Mouse (Mus musculus) granulocyte monocyte progenitor cell, adult 5-6 weeks (primary cell): ENCODE results near the gene 1700031F05Rik. TPM values are rescaled to one million over a fixed set of nuclear protein-coding genes. Genes with fewer than 3 reads are reported as not detected.
"Not testable (repeated sequence)": the region's sequence is repeated elsewhere in the genome, so short reads cannot be mapped to it uniquely, and the experiment has no call there.

ENCODE experiments used
- ATAC-seq: replicated peaks from 2 replicates; pipeline ENCODE4 v1.8.0; 2016; ENCODE audit warnings: mild to moderate bottlenecking, moderate TSS enrichment, inconsistent platforms; ENCODE audit not compliant: poor library complexity, severe bottlenecking
- total RNA-seq, 2 experiments: library from RNA; stranded (forward) in 1 of 2; stranded (reverse) in 1 of 2; fragments of 200-712, 200-1000 nt in 1 of 2; fragments of >200 nt in 1 of 2; fragmentation: Nextera tagmentation in 1 of 2; gene quantifications; 2 replicates each; pipeline ENCODE4 v1.2.3; 2014 to 2017

The 1700031F05Rik gene
- total RNA-seq (2014; fragmentation: Nextera tagmentation) = not detected in 2 replicates
- total RNA-seq (2017) = not detected in 2 replicates

DNA sequence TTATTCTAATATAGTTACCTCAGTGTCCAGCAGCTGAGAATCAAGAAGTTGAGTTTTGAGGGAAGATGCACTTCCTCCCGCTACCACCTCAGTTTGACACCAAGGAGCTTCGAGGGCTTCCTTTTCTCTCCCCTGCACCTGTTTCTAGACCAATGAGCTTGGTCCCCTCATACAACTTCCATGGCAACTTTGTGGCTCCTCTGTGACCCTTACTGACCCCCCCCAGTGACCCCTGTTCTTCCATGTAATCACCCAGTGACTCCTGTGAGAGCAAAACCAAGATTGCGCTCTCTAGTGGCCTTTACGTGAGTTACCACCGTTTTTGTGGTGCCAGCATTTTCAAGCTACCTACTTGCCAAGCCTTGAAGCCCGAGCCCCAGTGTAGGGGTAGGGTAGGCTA is at the start of gene 1700031F05Rik:
Gene 1700031F05Rik (minus strand): TSS at position 101 of the 400 bp plus-strand sequence.
- ATAC-seq = no peak

DNA sequence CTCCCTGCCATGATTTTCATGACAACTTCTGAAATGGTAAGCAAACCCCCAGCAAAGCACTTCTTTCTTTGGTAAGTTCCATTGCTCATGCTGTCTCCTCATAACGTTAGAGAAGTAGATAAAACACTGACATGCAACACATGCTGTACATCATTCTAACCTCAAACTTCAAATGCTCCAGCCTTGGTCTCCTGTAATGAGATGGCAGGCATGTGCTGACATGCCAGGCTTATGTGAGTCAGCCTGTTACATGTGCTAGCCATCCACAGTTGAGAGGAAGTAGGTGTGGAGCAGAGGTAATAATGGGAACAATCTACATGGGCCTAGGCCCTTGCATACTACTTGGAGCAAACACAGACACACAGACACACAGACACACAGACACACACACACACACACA is 47.1 kb upstream of the 1700031F05Rik start:
- not testable (repeated sequence) for ATAC-seq

DNA sequence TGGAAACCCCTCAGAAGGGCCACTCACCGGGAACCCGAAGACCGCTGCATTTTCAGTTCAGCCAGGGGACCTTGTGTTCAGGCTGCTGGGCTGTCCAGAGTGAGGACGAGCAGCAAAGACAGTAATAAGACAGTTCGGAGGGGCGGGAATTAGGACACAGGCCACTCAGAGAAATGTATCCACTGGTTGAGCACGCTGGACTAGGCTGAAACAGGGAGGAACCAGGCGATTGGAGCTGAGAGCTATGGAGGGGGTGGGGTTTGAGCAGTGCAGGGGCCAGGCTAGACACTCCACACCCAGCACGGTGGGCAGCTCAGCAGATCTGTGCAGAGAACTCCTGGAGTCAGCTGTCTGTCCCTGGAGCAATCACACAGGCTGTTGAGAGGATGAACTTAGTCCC is 40.8 kb upstream of the 1700031F05Rik start, which contains the start of the genes Dmrtc1a and 1700011M02Rik:
Gene Dmrtc1a (minus strand): TSS at position 101 of the 400 bp plus-strand sequence.
Gene 1700011M02Rik (plus strand): TSS at position 319 of the 400 bp plus-strand sequence.
- ATAC-seq = not testable (repeated sequence)

DNA sequence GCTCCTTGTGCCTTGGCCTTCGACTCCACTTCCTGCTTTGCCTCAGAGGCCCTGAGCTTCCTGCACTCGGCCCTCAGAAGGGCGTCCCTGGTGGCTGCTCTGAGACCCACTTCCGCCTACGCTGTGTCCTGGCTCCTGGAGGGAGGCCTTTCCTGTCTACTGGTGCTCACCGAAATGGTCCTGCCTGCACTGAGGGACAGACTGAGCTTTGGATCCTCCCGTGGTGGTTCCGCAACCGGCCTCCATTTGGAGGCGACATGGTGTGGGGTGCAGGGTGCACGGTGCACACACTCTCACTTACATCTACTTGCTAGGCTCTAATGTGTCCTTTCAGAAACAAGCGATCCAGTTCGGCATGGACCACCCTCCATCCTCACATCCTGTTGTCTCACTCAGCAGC is 13.3 kb downstream of the 1700031F05Rik start, which contains the start of gene Dmrtc1c2:
Gene Dmrtc1c2 (minus strand): TSS at position 101 of the 400 bp plus-strand sequence.
- ATAC-seq = not testable (repeated sequence)

DNA sequence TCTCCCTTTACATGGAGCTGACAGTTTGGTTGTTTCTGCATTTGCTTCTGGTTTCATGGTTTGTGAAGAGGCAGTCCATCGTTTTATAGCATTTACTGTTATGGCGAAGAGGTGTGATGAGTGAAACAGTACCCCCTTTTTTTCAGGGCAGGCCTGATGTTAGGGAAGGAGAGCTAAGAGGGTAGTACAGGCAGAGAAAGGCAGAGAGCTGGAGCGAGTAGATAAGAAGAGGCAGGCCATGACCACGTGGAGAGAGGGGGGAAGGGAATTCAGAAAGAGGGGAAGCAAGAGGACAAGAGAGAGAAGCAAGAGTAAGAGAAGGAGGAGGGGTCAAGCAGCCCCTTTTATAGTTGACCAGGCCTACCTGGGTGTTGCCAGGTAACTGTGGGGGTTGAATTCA is 55.5 kb downstream of the 1700031F05Rik start:
- no peak for ATAC-seq

Other genes starting within 250 kb of the 1700031F05Rik start
- 3.7 and 3.9 TPM in 2 replicates for gene Phka1, start 223.7 kb downstream of the 1700031F05Rik start, total RNA-seq (2014; fragmentation: Nextera tagmentation)
- gene Phka1, start 223.7 kb downstream of the 1700031F05Rik start, total RNA-seq (2017) = 2.6 and 5.7 TPM in 2 replicates
- not detected in 2 replicates for gene Gm3880, start 181.0 kb downstream of the 1700031F05Rik start, total RNA-seq (2014; fragmentation: Nextera tagmentation)
- not detected in 2 replicates for gene Gm3880, start 181.0 kb downstream of the 1700031F05Rik start, total RNA-seq (2017)
- gene Gm9112, start 160.3 kb downstream of the 1700031F05Rik start, total RNA-seq (2014; fragmentation: Nextera tagmentation) = not detected in 2 replicates
- gene Gm9112, start 160.3 kb downstream of the 1700031F05Rik start, total RNA-seq (2017) = not detected in 2 replicates
- not detected in 2 replicates for gene Dmrtc1b, start 160.1 kb downstream of the 1700031F05Rik start, total RNA-seq (2014; fragmentation: Nextera tagmentation)
- gene Dmrtc1b, start 160.1 kb downstream of the 1700031F05Rik start, total RNA-seq (2017) = not detected in 2 replicates
- gene Dmrtc1c1, start 65.0 kb downstream of the 1700031F05Rik start, total RNA-seq (2014; fragmentation: Nextera tagmentation) = not detected in 2 replicates
- not detected in 2 replicates for gene Dmrtc1c1, start 65.0 kb downstream of the 1700031F05Rik start, total RNA-seq (2017)
- not detected in 2 replicates for gene Dmrtc1c2, start 13.4 kb downstream of the 1700031F05Rik start, total RNA-seq (2014; fragmentation: Nextera tagmentation)
- gene Dmrtc1c2, start 13.4 kb downstream of the 1700031F05Rik start, total RNA-seq (2017) = not detected in 2 replicates
- not detected in 2 replicates for gene Dmrtc1a, start 40.7 kb upstream of the 1700031F05Rik start, total RNA-seq (2014; fragmentation: Nextera tagmentation)
- not detected in 2 replicates for gene Dmrtc1a, start 40.7 kb upstream of the 1700031F05Rik start, total RNA-seq (2017)
- not detected in 2 replicates for gene 1700011M02Rik, start 40.9 kb upstream of the 1700031F05Rik start, total RNA-seq (2014; fragmentation: Nextera tagmentation)
- not detected in 2 replicates for gene 1700011M02Rik, start 40.9 kb upstream of the 1700031F05Rik start, total RNA-seq (2017)
- not detected in 2 replicates for gene 1700018G05Rik, start 60.4 kb upstream of the 1700031F05Rik start, total RNA-seq (2014; fragmentation: Nextera tagmentation)
- gene 1700018G05Rik, start 60.4 kb upstream of the 1700031F05Rik start, total RNA-seq (2017) = not detected in 2 replicates